Mouse (Mus musculus): ENCODE results near the gene Fchsd2. TPM values are rescaled to one million over a fixed set of nuclear protein-coding genes. Genes with fewer than 3 reads are reported as not detected.

Gene Fchsd2
- polyA plus RNA-seq, 1 experiment, result 21.5 TPM

GRCm38 (mm10) chr7:101267457-101268259 lies 175.0 kb downstream of the Fchsd2 start:
- TF ChIP-seq POLR2A (IDR thresholded peaks at IDR 0.05; ENCODE audit: low read depth, low read length) (no peak), CTCF (IDR thresholded peaks at IDR 0.05; ENCODE audit: extremely low read depth, insufficient read depth, insufficient read length, insufficient replicate concordance) (no peak)
- no peak for DNase-seq (ENCODE audit: low read depth in 1 of 2, low spot score in 2 of 2)
- WGBS, result 60% methylated on average over 3 of the region's 3 CpGs
- no peaks in the 10 kb centered on the region for H3K4me1 ChIP-seq (ENCODE audit: control insufficient read depth, insufficient read depth, insufficient read length)
- H3K4me3 ChIP-seq (ENCODE audit: extremely low read depth, insufficient read depth, insufficient read length), result no peak overlapping the region
- H3K36me3 ChIP-seq (ENCODE audit: control insufficient read depth, insufficient read depth, low read length), result peaks cover 15% of the 10 kb centered on the region
- H3K27ac ChIP-seq (ENCODE audit: insufficient read depth, low read length), result no peak overlapping the region
- no peaks in the 10 kb centered on the region for H3K27me3 ChIP-seq (ENCODE audit: control insufficient read depth, insufficient read depth, low read length)

GRCm38 (mm10) chr7:101271602-101272001 lies 178.9 kb downstream of the Fchsd2 start:
- Histone ChIP-seq H3K4me1 (ENCODE audit: control insufficient read depth, insufficient read depth, insufficient read length) (no peaks in the 10 kb centered on the region), H3K27me3 (ENCODE audit: control insufficient read depth, insufficient read depth, low read length) (no peaks in the 10 kb centered on the region), H3K27ac (ENCODE audit: insufficient read depth, low read length) (no peak overlapping the region), H3K4me3 (ENCODE audit: extremely low read depth, insufficient read depth, insufficient read length) (no peak overlapping the region), H3K36me3 (ENCODE audit: control insufficient read depth, insufficient read depth, low read length) (peaks cover 21% of the 10 kb centered on the region)
- no peak for DNase-seq (ENCODE audit: low read depth in 1 of 2, low spot score in 2 of 2)
- WGBS, result 85% methylated on average over 1 of the region's 1 CpGs
- TF ChIP-seq CTCF (IDR thresholded peaks at IDR 0.05; ENCODE audit: extremely low read depth, insufficient read depth, insufficient read length, insufficient replicate concordance) (no peak), POLR2A (IDR thresholded peaks at IDR 0.05; ENCODE audit: low read depth, low read length) (no peak)

GRCm38 (mm10) chr7:101272466-101273160 lies 179.9 kb downstream of the Fchsd2 start:
- peaks cover 27% of the 10 kb centered on the region for H3K36me3 ChIP-seq (ENCODE audit: control insufficient read depth, insufficient read depth, low read length)
- no peak overlapping the region for H3K27ac ChIP-seq (ENCODE audit: insufficient read depth, low read length)
- H3K4me3 ChIP-seq (ENCODE audit: extremely low read depth, insufficient read depth, insufficient read length), result no peak overlapping the region
- H3K27me3 ChIP-seq (ENCODE audit: control insufficient read depth, insufficient read depth, low read length), result no peaks in the 10 kb centered on the region
- DNase-seq (ENCODE audit: low read depth in 1 of 2, low spot score in 2 of 2), result no peak
- H3K4me1 ChIP-seq (ENCODE audit: control insufficient read depth, insufficient read depth, insufficient read length), result no peaks in the 10 kb centered on the region
- 88% methylated on average over 8 of the region's 8 CpGs for WGBS
- TF ChIP-seq POLR2A (IDR thresholded peaks at IDR 0.05; ENCODE audit: low read depth, low read length) (no peak), CTCF (IDR thresholded peaks at IDR 0.05; ENCODE audit: extremely low read depth, insufficient read depth, insufficient read length, insufficient replicate concordance) (no peak)

- TF ChIP-seq POLR2A (IDR thresholded peaks at IDR 0.05; ENCODE audit: low read depth, low read length), result no peak
- no peak for TF ChIP-seq CTCF (IDR thresholded peaks at IDR 0.05; ENCODE audit: extremely low read depth, insufficient read depth, insufficient read length, insufficient replicate concordance)
- no peak for DNase-seq (ENCODE audit: low read depth in 1 of 2, low spot score in 2 of 2)
- WGBS, result 91% methylated on average over 3 of the region's 3 CpGs
- H3K36me3 ChIP-seq (ENCODE audit: control insufficient read depth, insufficient read depth, low read length), result peaks cover 36% of the 10 kb centered on the region
- no peaks in the 10 kb centered on the region for H3K4me1 ChIP-seq (ENCODE audit: control insufficient read depth, insufficient read depth, insufficient read length)
- H3K4me3 ChIP-seq (ENCODE audit: extremely low read depth, insufficient read depth, insufficient read length), result no peak overlapping the region
- H3K27ac ChIP-seq (ENCODE audit: insufficient read depth, low read length), result no peak overlapping the region
- no peaks in the 10 kb centered on the region for H3K27me3 ChIP-seq (ENCODE audit: control insufficient read depth, insufficient read depth, low read length)
Measured at GRCm38 (mm10) chr7:101282721-101283120, 190.1 kb downstream of the Fchsd2 start.

GRCm38 (mm10) chr7:101284504-101284903 lies 191.8 kb downstream of the Fchsd2 start:
- TF ChIP-seq CTCF (IDR thresholded peaks at IDR 0.05; ENCODE audit: extremely low read depth, insufficient read depth, insufficient read length, insufficient replicate concordance) (no peak), POLR2A (IDR thresholded peaks at IDR 0.05; ENCODE audit: low read depth, low read length) (no peak)
- WGBS, result 89% methylated on average over 1 of the region's 1 CpGs
- Histone ChIP-seq H3K27ac (ENCODE audit: insufficient read depth, low read length) (no peak overlapping the region), H3K4me1 (ENCODE audit: control insufficient read depth, insufficient read depth, insufficient read length) (no peaks in the 10 kb centered on the region), H3K27me3 (ENCODE audit: control insufficient read depth, insufficient read depth, low read length) (no peaks in the 10 kb centered on the region), H3K4me3 (ENCODE audit: extremely low read depth, insufficient read depth, insufficient read length) (no peak overlapping the region), H3K36me3 (ENCODE audit: control insufficient read depth, insufficient read depth, low read length) (peaks cover 31% of the 10 kb centered on the region)
- no peak for DNase-seq (ENCODE audit: low read depth in 1 of 2, low spot score in 2 of 2)

GRCm38 (mm10) chr7:101286891-101287290 lies 194.2 kb downstream of the Fchsd2 start:
- no peak for DNase-seq (ENCODE audit: low read depth in 1 of 2, low spot score in 2 of 2)
- H3K4me3 ChIP-seq (ENCODE audit: extremely low read depth, insufficient read depth, insufficient read length), result no peak overlapping the region
- peaks cover 47% of the 10 kb centered on the region for H3K36me3 ChIP-seq (ENCODE audit: control insufficient read depth, insufficient read depth, low read length)
- no peaks in the 10 kb centered on the region for H3K4me1 ChIP-seq (ENCODE audit: control insufficient read depth, insufficient read depth, insufficient read length)
- no peaks in the 10 kb centered on the region for H3K27me3 ChIP-seq (ENCODE audit: control insufficient read depth, insufficient read depth, low read length)
- no peak overlapping the region for H3K27ac ChIP-seq (ENCODE audit: insufficient read depth, low read length)
- no peak for TF ChIP-seq POLR2A (IDR thresholded peaks at IDR 0.05; ENCODE audit: low read depth, low read length)
- no peak for TF ChIP-seq CTCF (IDR thresholded peaks at IDR 0.05; ENCODE audit: extremely low read depth, insufficient read depth, insufficient read length, insufficient replicate concordance)
- 89% methylated on average over 4 of the region's 4 CpGs for WGBS

GRCm38 (mm10) chr7:101287820-101288219 lies 195.2 kb downstream of the Fchsd2 start:
- no peak for DNase-seq (ENCODE audit: low read depth in 1 of 2, low spot score in 2 of 2)
- Histone ChIP-seq H3K4me3 (ENCODE audit: extremely low read depth, insufficient read depth, insufficient read length) (no peak overlapping the region), H3K4me1 (ENCODE audit: control insufficient read depth, insufficient read depth, insufficient read length) (no peaks in the 10 kb centered on the region), H3K27ac (ENCODE audit: insufficient read depth, low read length) (no peak overlapping the region), H3K27me3 (ENCODE audit: control insufficient read depth, insufficient read depth, low read length) (no peaks in the 10 kb centered on the region), H3K36me3 (ENCODE audit: control insufficient read depth, insufficient read depth, low read length) (peaks cover 43% of the 10 kb centered on the region)
- TF ChIP-seq CTCF (IDR thresholded peaks at IDR 0.05; ENCODE audit: extremely low read depth, insufficient read depth, insufficient read length, insufficient replicate concordance) (no peak), POLR2A (IDR thresholded peaks at IDR 0.05; ENCODE audit: low read depth, low read length) (no peak)
- WGBS, result 84% methylated on average over 2 of the region's 2 CpGs
